Mouse (Mus musculus): Measurements from ENCODE around the gene Gm20431. TPM values are rescaled to one million over a fixed set of nuclear protein-coding genes. Genes with fewer than 3 reads are reported as not detected.

Gene Gm20431
- polyA plus RNA-seq, 1 experiment from 2014 or later, result 5.2 TPM

GRCm38 (mm10) chr2:167687651-167688101 is 26.4 kb upstream of the Gm20431 start:
- 44% methylated on average over 11 of the region's 11 CpGs for WGBS
- Histone ChIP-seq H3K36me3 (replicated peaks; ENCODE audit: control insufficient read depth, insufficient read depth, low read depth, low read length) (no peaks in the 10 kb centered on the region), H3K9ac (replicated peaks; ENCODE audit: low read length) (no peak overlapping the region), H3K4me1 (ENCODE audit: control insufficient read depth, insufficient read depth, low read length) (no peaks in the 10 kb centered on the region; the same call in 1 of the 2 replicates), H3K27me3 (ENCODE audit: control insufficient read depth, insufficient read depth, low read length) (peaks cover 15% of the 10 kb centered on the region), H3K9me3 (replicated peaks; ENCODE audit: control insufficient read depth, low read length) (no peaks in the 10 kb centered on the region), H3K27ac (replicated peaks; ENCODE audit: low read depth, low read length) (no peak overlapping the region), H3K4me2 (ENCODE audit: low read depth, low read length) (no peak overlapping the region), H3K4me3 (ENCODE audit: low read depth, low read length) (no peak overlapping the region)
- no peak; the same call in 1 of the 2 replicates for ATAC-seq (replicated peaks; ENCODE audit: insufficient number of reproducible peaks, low FRiP score, low TSS enrichment, low read depth)
- no peak for DNase-seq (ENCODE audit: low spot score)

- Histone ChIP-seq H3K27me3 (ENCODE audit: control insufficient read depth, insufficient read depth, low read length) (peaks cover 15% of the 10 kb centered on the region), H3K9ac (replicated peaks; ENCODE audit: low read length) (no peak overlapping the region), H3K36me3 (replicated peaks; ENCODE audit: control insufficient read depth, insufficient read depth, low read depth, low read length) (no peaks in the 10 kb centered on the region), H3K27ac (replicated peaks; ENCODE audit: low read depth, low read length) (no peak overlapping the region), H3K9me3 (replicated peaks; ENCODE audit: control insufficient read depth, low read length) (no peaks in the 10 kb centered on the region), H3K4me1 (ENCODE audit: control insufficient read depth, insufficient read depth, low read length) (no peaks in the 10 kb centered on the region; the same call in 1 of the 2 replicates), H3K4me3 (ENCODE audit: low read depth, low read length) (no peak overlapping the region), H3K4me2 (ENCODE audit: low read depth, low read length) (no peak overlapping the region)
- DNase-seq (ENCODE audit: low spot score) (no peak), ATAC-seq (replicated peaks; ENCODE audit: insufficient number of reproducible peaks, low FRiP score, low TSS enrichment, low read depth) (no peak)
- 90% methylated on average over 4 of the region's 4 CpGs for WGBS
Observed at GRCm38 (mm10) chr2:167687250-167687586, 25.9 kb upstream of the Gm20431 start.

GRCm38 (mm10) chr2:167686382-167687249 is 25.3 kb upstream of the Gm20431 start:
- no peak overlapping the region for H3K27ac ChIP-seq (replicated peaks; ENCODE audit: low read depth, low read length)
- no peaks in the 10 kb centered on the region for H3K9me3 ChIP-seq (replicated peaks; ENCODE audit: control insufficient read depth, low read length)
- no peaks in the 10 kb centered on the region for H3K36me3 ChIP-seq (replicated peaks; ENCODE audit: control insufficient read depth, insufficient read depth, low read depth, low read length)
- no peaks in the 10 kb centered on the region; the same call in 1 of the 2 replicates for H3K4me1 ChIP-seq (ENCODE audit: control insufficient read depth, insufficient read depth, low read length)
- DNase-seq (ENCODE audit: low spot score) (no peak), ATAC-seq (replicated peaks; ENCODE audit: insufficient number of reproducible peaks, low FRiP score, low TSS enrichment, low read depth) (no peak)
- peaks cover 15% of the 10 kb centered on the region for H3K27me3 ChIP-seq (ENCODE audit: control insufficient read depth, insufficient read depth, low read length)
- no peak overlapping the region for H3K4me2 ChIP-seq (ENCODE audit: low read depth, low read length)
- no peak overlapping the region for H3K4me3 ChIP-seq (ENCODE audit: low read depth, low read length)
- WGBS, result 80% methylated on average over 16 of the region's 16 CpGs
- no peak overlapping the region for H3K9ac ChIP-seq (replicated peaks; ENCODE audit: low read length)

GRCm38 (mm10) chr2:167685865-167686264 is 24.6 kb upstream of the Gm20431 start:
- H3K4me3 ChIP-seq (ENCODE audit: low read depth, low read length), result no peak overlapping the region
- H3K36me3 ChIP-seq (replicated peaks; ENCODE audit: control insufficient read depth, insufficient read depth, low read depth, low read length), result no peaks in the 10 kb centered on the region
- H3K27me3 ChIP-seq (ENCODE audit: control insufficient read depth, insufficient read depth, low read length), result peaks cover 15% of the 10 kb centered on the region
- ATAC-seq (replicated peaks; ENCODE audit: insufficient number of reproducible peaks, low FRiP score, low TSS enrichment, low read depth), result no peak
- no peak for DNase-seq (ENCODE audit: low spot score)
- no peaks in the 10 kb centered on the region for H3K9me3 ChIP-seq (replicated peaks; ENCODE audit: control insufficient read depth, low read length)
- WGBS, result 83% methylated on average over 3 of the region's 3 CpGs
- no peaks in the 10 kb centered on the region; the same call in 1 of the 2 replicates for H3K4me1 ChIP-seq (ENCODE audit: control insufficient read depth, insufficient read depth, low read length)
- no peak overlapping the region for H3K4me2 ChIP-seq (ENCODE audit: low read depth, low read length)
- H3K9ac ChIP-seq (replicated peaks; ENCODE audit: low read length), result no peak overlapping the region
- no peak overlapping the region for H3K27ac ChIP-seq (replicated peaks; ENCODE audit: low read depth, low read length)

GRCm38 (mm10) chr2:167685137-167685536 is 23.8 kb upstream of the Gm20431 start:
- Histone ChIP-seq H3K27me3 (ENCODE audit: control insufficient read depth, insufficient read depth, low read length) (peaks cover 9% of the 10 kb centered on the region), H3K9me3 (replicated peaks; ENCODE audit: control insufficient read depth, low read length) (no peaks in the 10 kb centered on the region), H3K4me2 (ENCODE audit: low read depth, low read length) (no peak overlapping the region), H3K27ac (replicated peaks; ENCODE audit: low read depth, low read length) (no peak overlapping the region), H3K36me3 (replicated peaks; ENCODE audit: control insufficient read depth, insufficient read depth, low read depth, low read length) (no peaks in the 10 kb centered on the region), H3K4me1 (ENCODE audit: control insufficient read depth, insufficient read depth, low read length) (no peaks in the 10 kb centered on the region; the same call in 1 of the 2 replicates), H3K4me3 (ENCODE audit: low read depth, low read length) (no peak overlapping the region), H3K9ac (replicated peaks; ENCODE audit: low read length) (no peak overlapping the region)
- DNase-seq (ENCODE audit: low spot score), result peak; percentile 96
- no peak for ATAC-seq (replicated peaks; ENCODE audit: insufficient number of reproducible peaks, low FRiP score, low TSS enrichment, low read depth)
- 7% methylated on average over 8 of the region's 8 CpGs for WGBS

- no peaks in the 10 kb centered on the region for H3K36me3 ChIP-seq (replicated peaks; ENCODE audit: control insufficient read depth, insufficient read depth, low read depth, low read length)
- no peaks in the 10 kb centered on the region; the same call in 1 of the 2 replicates for H3K4me1 ChIP-seq (ENCODE audit: control insufficient read depth, insufficient read depth, low read length)
- H3K4me2 ChIP-seq (ENCODE audit: low read depth, low read length), result no peak overlapping the region
- no peak for DNase-seq (ENCODE audit: low spot score)
- no peaks in the 10 kb centered on the region for H3K9me3 ChIP-seq (replicated peaks; ENCODE audit: control insufficient read depth, low read length)
- H3K27me3 ChIP-seq (ENCODE audit: control insufficient read depth, insufficient read depth, low read length), result no peaks in the 10 kb centered on the region
- no peak overlapping the region for H3K9ac ChIP-seq (replicated peaks; ENCODE audit: low read length)
- 66% methylated on average over 3 of the region's 3 CpGs for WGBS
- no peak for ATAC-seq (replicated peaks; ENCODE audit: insufficient number of reproducible peaks, low FRiP score, low TSS enrichment, low read depth)
- no peak overlapping the region for H3K27ac ChIP-seq (replicated peaks; ENCODE audit: low read depth, low read length)
- H3K4me3 ChIP-seq (ENCODE audit: low read depth, low read length), result no peak overlapping the region
Observed at GRCm38 (mm10) chr2:167683721-167684120, 22.4 kb upstream of the Gm20431 start.

GRCm38 (mm10) chr2:167680657-167681056 is 19.4 kb upstream of the Gm20431 start:
- no peak overlapping the region for H3K27ac ChIP-seq (replicated peaks; ENCODE audit: low read depth, low read length)
- no peaks in the 10 kb centered on the region for H3K36me3 ChIP-seq (replicated peaks; ENCODE audit: control insufficient read depth, insufficient read depth, low read depth, low read length)
- DNase-seq (ENCODE audit: low spot score), result peak; percentile 68
- no peak overlapping the region for H3K4me2 ChIP-seq (ENCODE audit: low read depth, low read length)
- 47% methylated on average over 5 of the region's 5 CpGs for WGBS
- no peak overlapping the region for H3K4me3 ChIP-seq (ENCODE audit: low read depth, low read length)
- H3K9me3 ChIP-seq (replicated peaks; ENCODE audit: control insufficient read depth, low read length), result no peaks in the 10 kb centered on the region
- H3K9ac ChIP-seq (replicated peaks; ENCODE audit: low read length), result no peak overlapping the region
- H3K27me3 ChIP-seq (ENCODE audit: control insufficient read depth, insufficient read depth, low read length), result no peaks in the 10 kb centered on the region
- no peaks in the 10 kb centered on the region for H3K4me1 ChIP-seq (ENCODE audit: control insufficient read depth, insufficient read depth, low read length)
- no peak for ATAC-seq (replicated peaks; ENCODE audit: insufficient number of reproducible peaks, low FRiP score, low TSS enrichment, low read depth)

GRCm38 (mm10) chr2:167679902-167680430 is 18.7 kb upstream of the Gm20431 start:
- DNase-seq (ENCODE audit: low spot score) (peak; percentile 87), ATAC-seq (replicated peaks; ENCODE audit: insufficient number of reproducible peaks, low FRiP score, low TSS enrichment, low read depth) (peak; percentile 81)
- WGBS, result 3% methylated on average over 13 of the region's 13 CpGs
- Histone ChIP-seq H3K36me3 (replicated peaks; ENCODE audit: control insufficient read depth, insufficient read depth, low read depth, low read length) (no peaks in the 10 kb centered on the region), H3K27ac (replicated peaks; ENCODE audit: low read depth, low read length) (no peak overlapping the region), H3K9me3 (replicated peaks; ENCODE audit: control insufficient read depth, low read length) (no peaks in the 10 kb centered on the region), H3K4me1 (ENCODE audit: control insufficient read depth, insufficient read depth, low read length) (no peaks in the 10 kb centered on the region), H3K27me3 (ENCODE audit: control insufficient read depth, insufficient read depth, low read length) (no peaks in the 10 kb centered on the region), H3K9ac (replicated peaks; ENCODE audit: low read length) (no peak overlapping the region), H3K4me3 (ENCODE audit: low read depth, low read length) (no peak overlapping the region), H3K4me2 (ENCODE audit: low read depth, low read length) (no peak overlapping the region)

Data from embryonic facial prominence, embryonic 11.5 days (tissue).